Mouse (Mus musculus) right cerebral cortex, postnatal 14 days (tissue): ENCODE results near the gene 2610044O15Rik8.

Experiments used
- DNase-seq: peaks from one replicate; pipeline ENCODE4 v3.0.0; 2022

2610044O15Rik8 gene

GRCm38 (mm10) chr8:129234027-129234733 is at the start of gene 2610044O15Rik8:
TSS of gene 2610044O15Rik8 (minus strand) at chr8:129234406.
- peak; percentile 64 for DNase-seq

GRCm38 (mm10) chr8:129265918-129266317 is 31.7 kb upstream of the 2610044O15Rik8 start:
- no peak for DNase-seq

GRCm38 (mm10) chr8:129264296-129264695 is 30.1 kb upstream of the 2610044O15Rik8 start:
- no peak for DNase-seq

- peak; percentile 77 for DNase-seq
Observed at GRCm38 (mm10) chr8:129263211-129263927, 29.2 kb upstream of the 2610044O15Rik8 start.

- no peak for DNase-seq
Observed at GRCm38 (mm10) chr8:129233664-129234026, 561 bp downstream of the 2610044O15Rik8 start.
